In the genomic region with DNA sequence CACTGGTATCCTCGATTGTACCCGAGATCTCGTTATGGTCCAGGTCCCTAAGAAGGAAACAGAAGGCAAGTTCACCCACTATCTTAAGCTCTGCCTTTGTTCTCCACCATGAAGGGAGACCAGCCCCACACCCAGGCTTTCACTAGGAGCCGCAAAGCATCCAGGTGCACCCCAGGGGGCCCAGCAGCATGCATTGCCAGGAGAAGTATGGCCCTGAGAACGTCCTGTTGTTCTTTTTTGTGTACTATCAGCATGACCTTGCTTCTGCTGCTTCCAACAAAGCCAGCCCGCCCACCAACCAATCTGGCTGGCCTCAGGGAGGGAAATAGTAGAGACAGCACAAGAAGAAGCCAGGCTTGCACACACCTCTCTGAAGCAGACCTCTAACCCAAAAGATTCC, we compare ENCODE assay signal across 23 mouse cellular contexts.
DNase-seq lines count a peak whose midpoint lies in the region; ATAC-seq and TF ChIP-seq lines count a peak whose summit lies in the region.
"Had no signal": no experiment of that assay in that cellular context is flagged by ENCODE, and none has a peak within 500 bp of the region (broad histone marks: within the 10 kb centered on the region; RNA-seq: fewer than 3 reads in every experiment).

No protein-coding gene starts in this region.

- no peak overlapping the region for H3K9ac ChIP-seq in hindbrain, postnatal 0 days (replicated peaks; ENCODE audit: low read length)
- H3K9ac ChIP-seq in hindbrain, embryonic 13.5 days = no peak overlapping the region
- H3K9ac ChIP-seq: forebrain, embryonic 13.5 days had no signal

- DNase-seq in gastrocnemius, adult 2 months = no peak
- DNase-seq in gastrocnemius, postnatal 36 days = no peak
- DNase-seq in hindbrain, postnatal 0 days (ENCODE audit: low spot score) = no peak
- DNase-seq in ZHBTc4 (ENCODE audit: low read depth, low spot score) (peak; percentile 91), MN1 (ENCODE audit: low spot score) (no peak)
- DNase-seq: cerebellum, adult 2 months; kidney, adult 9 months; kidney, postnatal 25 days; left cerebral cortex, postnatal 4 days; lung, adult 18-20 months; lung, postnatal 14 days; midbrain, embryonic 14.5 days; retina, postnatal 1 day; right cerebral cortex, postnatal 4 days; thymus, adult 18-20 months had no signal

- H3K27ac ChIP-seq in gastrocnemius, adult 2 months = peak overlapping the region; percentile 86
- peak overlapping the region; percentile 11; the same call in 1 of the 2 replicates for H3K27ac ChIP-seq in hindbrain, postnatal 0 days
- H3K27ac ChIP-seq in hindbrain, embryonic 13.5 days = no peak overlapping the region
- H3K27ac ChIP-seq: forebrain, embryonic 13.5 days; hindbrain, embryonic 10.5 days had no signal

- intact Hi-C loops in gastrocnemius, adult 2 months (cut with DNase I) = loop anchor here (2.0 to 10.0 kb wide), 2 partner anchors 81 to 155 kb away; a partner anchor contains a TSS
- intact Hi-C loops in gastrocnemius, postnatal 36 days (cut with DNase I) = loop anchor here (5.0 to 10.0 kb wide), 2 partner anchors 155 to 367 kb away; no protein-coding TSS in a partner anchor

- no peaks in the 10 kb centered on the region for H3K4me1 ChIP-seq in hindbrain, postnatal 0 days (ENCODE audit: insufficient read depth, low read length)
- H3K4me1 ChIP-seq in hindbrain, embryonic 13.5 days (replicated peaks) = peaks cover 21% of the 10 kb centered on the region; the same call in 1 of the 2 replicates
- H3K4me1 ChIP-seq in E14TG2a.4 (replicated peaks; ENCODE audit: low read depth, low read length) = peaks cover 34% of the 10 kb centered on the region
- H3K4me1 ChIP-seq: hindbrain, embryonic 10.5 days had no signal

- H3K9me3 ChIP-seq in hindbrain, postnatal 0 days (ENCODE audit: low read length) = no peaks in the 10 kb centered on the region
- H3K9me3 ChIP-seq in hindbrain, embryonic 13.5 days = no peaks in the 10 kb centered on the region
- no peaks in the 10 kb centered on the region for H3K9me3 ChIP-seq in E14TG2a.4 (ENCODE audit: low read length)
- H3K9me3 ChIP-seq: forebrain, embryonic 13.5 days; hindbrain, embryonic 10.5 days had no signal

- TF ChIP-seq CTCF in gastrocnemius, adult 2 months (IDR thresholded peaks at IDR 0.05) = no peak
- no peak for TF ChIP-seq CTCF in hindbrain, postnatal 0 days (IDR thresholded peaks at IDR 0.05; ENCODE audit: low read depth)
- TF ChIP-seq CTCF in E14TG2a.4 (conservative IDR thresholded peaks at IDR 0.05; ENCODE audit: low read length) = no peak

- WGBS in hindbrain, postnatal 0 days = 72% methylated on average over 6 of the region's 6 CpGs
- 76% methylated on average over 6 of the region's 6 CpGs for WGBS in hindbrain, embryonic 13.5 days

- no peak overlapping the region for H3K4me3 ChIP-seq in gastrocnemius, adult 2 months
- H3K4me3 ChIP-seq in hindbrain, postnatal 0 days (ENCODE audit: low read length) = no peak overlapping the region
- H3K4me3 ChIP-seq in hindbrain, embryonic 13.5 days = no peak overlapping the region
- 0 out of 2 replicates have a peak overlapping the region, but pooled peaks have one; percentile 10 for H3K4me3 ChIP-seq in E14TG2a.4 (replicated peaks; ENCODE audit: low read length)
- H3K4me3 ChIP-seq: forebrain, embryonic 13.5 days; hindbrain, embryonic 10.5 days; myocyte had no signal

- no peaks in the 10 kb centered on the region for H3K27me3 ChIP-seq in hindbrain, postnatal 0 days (ENCODE audit: insufficient read depth, low read length)
- H3K27me3 ChIP-seq in hindbrain, embryonic 13.5 days = no peaks in the 10 kb centered on the region
- no peaks in the 10 kb centered on the region for H3K27me3 ChIP-seq in E14TG2a.4 (ENCODE audit: insufficient read depth, low read length)
- H3K27me3 ChIP-seq: forebrain, embryonic 13.5 days had no signal

- no peak overlapping the region for H3K4me2 ChIP-seq in hindbrain, postnatal 0 days (ENCODE audit: low read depth, low read length)
- no peak overlapping the region for H3K4me2 ChIP-seq in hindbrain, embryonic 13.5 days
- H3K4me2 ChIP-seq: forebrain, embryonic 13.5 days; liver, embryonic 11.5 days had no signal

- ATAC-seq in hindbrain, postnatal 0 days = no peak
- ATAC-seq in hindbrain, embryonic 13.5 days (ENCODE audit: low FRiP score) = no peak
- no peak for ATAC-seq in cerebellum, adult (ENCODE audit: insufficient number of reproducible peaks, low FRiP score, low TSS enrichment)
- ATAC-seq: activated CD4-positive, CD25-positive, alpha-beta regulatory T cell, adult 4 months; forebrain, embryonic 13.5 days had no signal

- peaks cover 40% of the 10 kb centered on the region for H3K36me3 ChIP-seq in hindbrain, postnatal 0 days (ENCODE audit: insufficient read depth, low read length)
- H3K36me3 ChIP-seq in hindbrain, embryonic 13.5 days = peaks cover 74% of the 10 kb centered on the region
- H3K36me3 ChIP-seq in E14TG2a.4 (ENCODE audit: insufficient read depth, low read length) = peaks cover 97% of the 10 kb centered on the region
